Mouse (Mus musculus): ENCODE data around the gene Kcnh2.

DNA sequence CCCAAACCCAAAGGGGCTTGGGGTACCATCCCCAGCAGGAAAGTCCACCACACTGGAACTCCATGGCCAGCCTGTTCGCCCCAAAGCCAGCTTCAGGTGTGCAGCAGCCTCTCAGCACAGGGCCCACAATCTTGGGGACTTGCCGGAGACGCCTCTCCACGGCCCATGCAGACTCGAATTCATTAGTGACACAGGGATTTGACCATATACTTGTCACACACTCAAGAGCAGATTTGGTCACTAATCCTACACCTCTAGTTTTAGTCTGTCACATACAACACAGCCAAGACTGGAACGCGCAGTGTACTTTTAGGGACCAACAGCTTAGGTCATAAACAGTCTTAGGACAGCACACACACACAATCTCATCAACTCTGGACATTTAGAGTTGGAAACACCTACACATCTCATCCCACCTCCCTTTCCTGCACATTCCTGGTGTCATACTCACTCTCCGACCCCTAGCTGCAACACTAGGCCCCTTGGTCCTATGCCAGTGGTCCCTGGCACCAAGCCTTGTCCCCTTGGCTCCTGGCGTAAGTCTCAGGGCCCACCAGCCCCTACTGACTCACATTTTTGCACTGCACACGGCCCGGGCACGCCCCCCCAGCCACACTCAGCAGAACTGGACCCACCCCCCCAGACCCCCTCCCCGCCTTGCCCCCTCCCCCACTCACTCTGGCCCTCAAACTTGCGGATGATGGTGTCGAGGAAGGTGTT is 713 bp downstream of the Kcnh2 start:
- no peak for TF ChIP-seq POLR2A (IDR thresholded peaks at IDR 0.05; ENCODE audit: low read depth, low read length)
- no peak for TF ChIP-seq CTCF (IDR thresholded peaks at IDR 0.05; ENCODE audit: extremely low read depth, insufficient read depth, insufficient read length, insufficient replicate concordance)

All from spleen, adult 2 months (tissue).